Mouse (Mus musculus) left cerebral cortex, adult 18-20 months (tissue): ENCODE measurements at regions not wholly inside any gene's neighbourhood (a gene's known extent, or its start where the extent isn't known, plus 50 kb on each side); places are given as distances from the start of the nearest gene placed in this dataset.

Experiments
- DNase-seq, 2 experiments: peaks; one replicate each; pipeline ENCODE4 v3.0.0; 2021 to 2022; ENCODE audit warnings: low spot score in 2 of 2, mixed read lengths in 1 of 2

GRCm38 (mm10) chr3:70321161-70321657 lies 313.8 kb downstream of the Otol1 start:
- no peak for DNase-seq

GRCm38 (mm10) chr3:70324692-70325091 lies 317.3 kb downstream of the Otol1 start:
- DNase-seq = no peak
